Mouse (Mus musculus) layer of hippocampus, postnatal 25 days (tissue): ENCODE measurements around the gene Prss27. TPM values are rescaled to one million over a fixed set of nuclear protein-coding genes. Genes with fewer than 3 reads are reported as not detected.
"Not testable (repeated sequence)": the region's sequence is repeated elsewhere in the genome, so short reads cannot be mapped to it uniquely, and the experiment has no call there.

Experiments
- DNase-seq, 2 experiments: peaks; one replicate each; pipeline ENCODE4 v3.0.0; 2022; ENCODE audit warnings: mixed read lengths in 2 of 2, low spot score in 1 of 2; ENCODE audit errors: extremely low spot score in 1 of 2
- total RNA-seq, 2 experiments: library from RNA; stranded (reverse); gene quantifications; 2 replicates each; pipeline ENCODE4 v1.2.3; 2021

The Prss27 gene
- total RNA-seq, 2 experiments from 2014 or later = not detected

DNA sequence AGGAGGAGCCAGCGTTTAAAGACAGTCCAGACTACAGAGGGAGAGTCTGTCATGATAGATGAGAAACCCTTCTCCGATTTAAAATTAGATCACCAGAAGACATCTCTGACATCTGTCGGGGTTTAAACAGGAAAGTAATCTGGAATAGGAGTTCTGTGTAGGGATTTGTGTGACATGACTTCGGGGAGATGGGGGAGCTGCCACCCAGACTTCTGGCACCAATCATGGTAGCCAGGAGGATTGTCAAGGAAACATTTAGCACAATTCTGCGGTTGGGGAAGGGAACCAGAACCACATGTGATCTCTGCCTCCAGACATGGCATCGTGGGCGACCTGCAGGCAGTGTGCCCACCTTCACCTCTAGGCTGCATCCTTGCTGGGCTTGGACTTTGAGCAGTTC is 8.5 kb upstream of the Prss27 start:
- no peak for DNase-seq

DNA sequence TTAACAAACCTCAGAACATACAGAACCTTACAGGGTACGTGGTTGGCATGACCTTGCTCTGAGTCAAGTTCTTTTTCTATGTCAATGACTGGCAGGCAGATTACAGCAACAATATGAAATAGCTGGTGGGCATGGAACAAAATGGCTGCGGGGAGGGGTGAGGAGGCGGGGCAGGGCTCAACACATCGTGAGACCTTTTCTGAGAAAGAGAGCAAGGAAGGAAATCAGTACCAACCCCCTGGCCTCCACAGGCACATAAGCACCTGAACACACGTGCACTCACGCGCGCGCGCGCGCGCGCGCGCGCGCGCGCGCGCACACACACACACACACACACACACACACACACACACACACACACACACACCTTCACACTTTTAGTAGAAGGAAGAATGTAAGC is 7.4 kb upstream of the Prss27 start:
- DNase-seq = no peak

DNA sequence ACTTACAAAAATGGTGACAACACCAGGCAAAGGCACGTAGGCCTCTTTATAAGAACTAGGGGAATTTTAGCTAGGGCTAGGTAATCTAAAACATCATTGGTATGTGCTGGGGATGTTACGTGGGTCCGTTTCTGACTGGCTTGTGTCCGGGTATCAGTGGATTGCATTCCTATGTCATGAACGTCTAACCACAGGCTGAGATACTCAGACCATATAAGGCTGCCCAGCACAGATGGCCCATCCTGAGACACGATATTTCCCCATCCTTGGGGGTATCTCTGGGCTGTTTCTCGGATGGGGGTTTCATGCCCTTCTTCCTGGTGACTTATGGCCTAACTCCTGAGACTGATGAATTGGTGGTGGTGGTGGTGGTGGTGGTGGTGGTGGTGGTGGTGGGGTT is 2.9 kb upstream of the Prss27 start:
- DNase-seq = no peak

GRCm38 (mm10) chr17:24036954-24037353 is 990 bp upstream of the Prss27 start:
- no peak for DNase-seq

GRCm38 (mm10) chr17:24037360-24037759 is 584 bp upstream of the Prss27 start:
- DNase-seq = no peak

DNA sequence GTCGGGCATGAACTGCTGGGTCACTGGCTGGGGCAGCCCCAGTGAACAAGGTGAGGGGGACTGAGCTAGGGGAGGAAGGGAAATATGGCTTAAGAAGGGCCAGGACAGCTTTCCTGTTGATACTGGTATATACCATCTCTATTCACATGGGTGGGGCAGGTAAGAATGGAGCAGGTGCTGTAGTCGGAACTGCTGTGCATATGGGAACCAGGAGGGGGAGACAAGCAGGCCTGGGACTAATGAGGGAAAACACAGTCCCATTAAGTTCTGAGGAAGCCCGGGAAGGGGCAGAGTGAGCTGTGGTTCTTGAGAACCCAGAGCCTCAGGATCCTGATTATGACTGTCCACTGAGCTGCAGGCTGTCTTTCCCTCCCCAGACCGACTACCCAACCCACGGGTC is 6.5 kb downstream of the Prss27 start:
- no peak for DNase-seq

- no peak for DNase-seq
These were observed 7.7 kb downstream of the Prss27 start for GRCm38 (mm10) chr17:24045608-24046007.

- no peak for DNase-seq
These were observed 8.1 kb downstream of the Prss27 start for GRCm38 (mm10) chr17:24046026-24046425.

GRCm38 (mm10) chr17:24048053-24048452 is 10.1 kb downstream of the Prss27 start:
- no peak for DNase-seq

DNA sequence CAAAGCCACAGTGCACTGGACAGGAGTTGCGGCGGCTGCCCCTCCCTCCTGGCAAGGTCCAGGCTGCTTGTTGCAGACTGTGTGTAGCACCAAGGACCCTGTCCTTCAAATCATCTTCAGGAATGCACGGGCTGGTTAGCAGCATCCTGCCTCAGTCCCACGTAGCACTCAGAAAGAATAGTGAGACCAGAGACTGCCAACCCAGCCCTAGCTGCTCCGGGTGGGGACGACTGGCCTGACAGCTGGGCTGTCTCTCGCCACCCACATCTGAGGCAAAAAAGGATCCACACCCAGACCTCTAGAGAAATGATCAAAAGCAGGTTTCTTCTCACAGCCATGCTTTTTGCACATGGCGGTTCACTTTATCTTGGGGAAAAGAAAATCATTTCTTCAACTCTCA is 11.1 kb downstream of the Prss27 start:
- no peak for DNase-seq

DNA sequence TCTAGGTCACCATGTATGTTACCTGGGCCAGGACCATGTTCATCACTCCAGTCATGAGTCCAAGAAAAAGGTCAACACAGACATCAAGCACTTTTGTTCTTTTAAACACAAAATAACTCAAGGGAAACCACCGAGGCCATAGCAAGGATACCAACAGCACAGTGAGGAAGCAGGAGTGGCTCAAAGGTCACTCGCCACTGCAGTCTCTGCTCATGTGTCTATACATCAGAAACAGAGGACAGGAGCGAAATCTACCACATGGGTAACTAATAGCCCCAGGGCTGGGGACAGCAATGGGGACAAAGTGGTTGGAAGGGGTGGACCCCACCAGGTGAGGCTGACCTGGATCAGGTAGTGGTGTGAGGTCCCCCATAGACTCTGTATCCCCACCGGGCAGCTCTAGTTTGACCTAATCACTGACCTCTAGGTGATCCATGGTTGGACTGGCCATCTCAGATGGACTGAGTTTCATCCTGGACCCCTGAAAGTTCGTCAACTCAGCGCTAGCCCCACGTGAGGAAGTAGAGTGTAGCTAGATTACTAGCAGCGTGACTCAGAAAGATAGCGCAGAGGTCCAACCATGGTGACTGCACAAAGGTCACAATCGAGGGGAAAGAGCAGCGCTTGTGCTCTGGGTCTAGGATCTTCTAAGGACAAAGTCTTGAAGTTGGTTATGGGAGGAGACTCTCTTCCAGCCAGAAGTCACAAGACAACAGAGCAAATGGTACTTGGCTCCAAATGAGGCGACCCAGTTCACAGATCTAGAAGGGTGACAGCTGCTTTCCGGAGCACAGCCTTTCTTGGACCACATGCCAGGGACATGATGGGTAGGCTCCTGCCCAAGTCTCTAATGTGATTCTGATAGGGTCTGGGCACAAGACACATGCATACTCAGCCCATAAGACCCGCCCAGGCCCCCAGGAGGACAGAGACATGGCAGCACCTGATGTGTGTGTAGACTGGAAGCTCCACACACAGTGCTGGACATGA is 19.0 kb downstream of the Prss27 start:
- no peak for DNase-seq

DNA sequence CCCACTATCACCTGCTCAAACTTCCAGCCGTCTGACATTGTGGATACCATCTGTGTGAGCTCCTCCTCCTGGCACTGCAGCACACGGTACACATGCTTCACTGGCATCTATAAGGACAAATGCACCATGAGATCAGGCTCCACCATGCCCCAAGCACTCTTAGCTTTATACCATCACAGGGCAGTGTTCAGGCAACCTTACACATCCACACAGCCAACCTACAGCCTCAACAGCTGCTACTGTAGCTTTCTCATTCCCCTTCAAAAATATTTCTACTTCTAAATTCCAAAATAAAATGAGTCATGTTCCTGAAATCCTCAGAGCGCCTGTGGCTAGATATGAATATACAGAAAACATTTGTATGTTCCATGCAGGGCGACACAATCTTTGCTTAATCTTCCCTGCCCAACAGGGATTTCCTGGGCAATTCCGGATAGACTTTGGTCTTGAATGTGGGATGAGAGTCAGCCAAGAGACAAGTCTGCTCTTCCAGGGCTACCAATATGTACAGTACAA is 19.8 kb downstream of the Prss27 start:
- no peak for DNase-seq

DNA sequence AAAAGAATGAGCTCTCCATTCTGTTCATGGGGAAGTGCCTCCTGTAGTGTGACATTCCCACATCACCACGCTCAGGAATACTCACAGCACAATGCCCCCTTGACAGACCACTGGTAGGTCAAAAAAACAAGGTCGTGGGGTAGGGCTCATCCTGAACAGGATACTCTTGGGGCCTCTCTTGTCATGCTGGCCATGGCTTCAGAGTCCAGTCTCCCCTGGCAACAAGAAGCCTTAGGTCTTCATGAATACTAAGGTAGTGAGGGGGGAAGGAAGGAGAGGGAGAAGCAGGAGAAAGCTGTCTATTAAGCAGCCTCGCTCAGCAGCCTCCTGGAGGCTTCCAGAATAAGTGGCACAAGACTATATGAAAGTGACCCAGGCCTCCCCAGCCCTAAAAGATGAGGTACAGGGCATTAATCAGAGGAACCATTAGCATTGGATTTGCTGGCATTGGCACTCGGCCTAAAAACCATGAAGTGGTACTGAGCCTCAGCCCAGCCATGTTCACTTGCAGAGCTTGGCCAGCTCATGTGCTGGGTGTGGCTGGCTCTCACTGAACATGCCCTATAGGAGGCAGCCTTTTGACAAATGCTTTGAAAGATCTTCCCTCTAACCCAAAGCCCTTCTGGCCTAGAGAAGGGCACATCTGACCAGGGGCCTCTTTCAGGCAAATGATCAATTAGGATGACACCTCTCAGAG is 24.7 kb downstream of the Prss27 start:
- DNase-seq = no peak

DNA sequence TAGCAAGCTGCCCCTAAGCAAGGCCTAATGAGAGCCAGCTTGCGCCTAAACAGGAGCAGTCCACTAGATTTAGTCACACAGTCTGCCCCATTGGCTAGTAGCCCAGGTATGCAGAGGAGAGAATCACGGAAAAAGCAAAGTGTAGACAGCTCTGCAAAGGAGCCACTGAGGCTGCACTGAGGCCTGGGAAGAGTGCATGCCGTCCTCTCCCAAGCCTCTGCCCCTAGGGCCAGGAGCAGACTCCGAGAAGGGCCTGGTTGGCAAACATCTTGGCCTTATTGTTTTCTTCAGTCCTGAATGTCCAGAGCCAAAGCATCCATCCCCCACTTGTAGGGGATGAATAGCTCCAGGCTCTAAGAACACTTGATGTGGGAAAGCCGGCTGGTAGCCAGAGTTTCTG is 30.3 kb downstream of the Prss27 start:
- DNase-seq = no peak

- DNase-seq = no peak
These were observed 31.6 kb downstream of the Prss27 start for GRCm38 (mm10) chr17:24069531-24069930.

GRCm38 (mm10) chr17:24072919-24073696 is 35.2 kb downstream of the Prss27 start, which contains the start of gene Kctd5:
Kctd5 (minus strand) TSS chr17:24073485.
- DNase-seq = peak; percentile 93 to 96

DNA sequence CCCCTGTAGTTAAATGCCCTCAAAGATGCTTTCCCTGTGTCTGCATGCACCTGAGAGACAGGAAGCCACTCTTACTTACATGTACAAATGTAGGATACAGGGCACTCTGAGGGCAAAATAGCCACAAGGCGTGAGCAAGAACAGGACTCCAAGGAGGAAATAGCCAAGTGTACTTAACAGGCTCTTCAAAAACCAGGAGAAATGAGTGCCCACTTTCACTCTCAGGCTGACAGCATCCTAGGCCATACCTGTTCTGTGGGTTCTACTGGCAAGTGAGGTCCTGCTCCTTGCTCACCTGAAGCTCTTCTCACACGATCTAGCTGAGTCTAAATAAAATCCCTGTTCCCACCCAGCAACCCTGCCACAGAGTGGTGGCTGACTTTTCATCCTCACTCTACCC is 39.2 kb downstream of the Prss27 start:
- DNase-seq = no peak

- no peak for DNase-seq
These were observed 46.6 kb downstream of the Prss27 start for GRCm38 (mm10) chr17:24084593-24084992.

DNA sequence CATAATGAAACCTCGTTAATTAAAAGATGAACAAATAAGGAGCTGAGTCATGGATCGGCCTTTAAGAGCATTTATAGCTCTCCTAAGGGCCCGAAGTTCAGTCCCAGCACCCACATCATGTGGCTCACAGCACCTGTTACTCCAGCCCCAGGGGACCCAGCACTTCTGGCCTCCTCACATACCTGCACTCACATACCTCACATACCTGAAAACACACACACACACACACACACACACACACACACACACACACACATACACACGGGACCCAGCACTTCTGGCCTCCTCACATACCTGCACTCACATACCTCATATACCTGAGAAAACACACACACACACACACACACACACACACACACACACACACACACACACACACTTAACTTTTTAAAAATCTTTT is 48.5 kb downstream of the Prss27 start:
- not testable (repeated sequence) for DNase-seq

DNA sequence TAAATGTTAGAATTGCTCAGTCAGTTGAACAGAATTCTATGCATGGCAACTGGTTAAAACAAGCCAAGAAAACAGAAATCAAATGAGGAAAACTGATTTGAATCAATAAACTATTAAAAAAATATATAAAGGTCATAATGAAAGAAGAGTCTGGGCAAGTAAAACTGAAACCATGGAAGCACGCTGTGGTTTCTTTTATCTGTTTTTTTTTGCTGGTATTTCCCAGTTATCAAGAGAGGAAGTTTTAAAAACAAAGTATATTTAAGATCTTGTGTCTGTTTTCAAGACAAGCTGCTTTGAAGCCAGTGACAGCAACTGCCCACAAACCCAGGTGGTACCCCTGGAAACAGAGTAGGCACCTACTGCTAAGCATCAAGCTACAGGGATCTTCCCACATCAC is 52.6 kb downstream of the Prss27 start:
- DNase-seq = no peak
